Mouse (Mus musculus): ENCODE results near the gene Nrxn3.

GRCm38 (mm10) chr12:88900014-88900727 is 177.5 kb downstream of the Nrxn3 start:
- TF ChIP-seq CTCF (IDR thresholded peaks at IDR 0.05; ENCODE audit: borderline replicate concordance, insufficient read depth, low read length) (no peak), POLR2A (IDR thresholded peaks at IDR 0.05; ENCODE audit: low read depth, low read length) (no peak)
